Mouse (Mus musculus) MEL (cell line): ENCODE data around the gene Wwc2. TPM values are rescaled to one million over a fixed set of nuclear protein-coding genes. Genes with fewer than 3 reads are reported as not detected.

Source experiments
- DNase-seq: peaks from one replicate; pipeline ENCODE4 v3.0.0; 2011; ENCODE audit warnings: low read depth, low spot score
- H3K27ac ChIP-seq: 2 replicates; pipeline ENCODE4 v1.5.1; 2012; ENCODE audit warnings: low read depth, mild to moderate bottlenecking, control low read depth, low read length, moderate library complexity; ENCODE audit not compliant: control insufficient read depth
- H3K27me3 ChIP-seq, 2 experiments: fragments of 150-350 bp in 1 of 2; sonication (generic) in 1 of 2; 2 replicates each; pipeline ENCODE4 v1.6.1; 2012; ENCODE audit warnings: low read length in 2 of 2, mild to moderate bottlenecking in 2 of 2, improper control_type of control experiment in 1 of 2, moderate library complexity in 1 of 2; ENCODE audit not compliant: insufficient read depth in 2 of 2, control insufficient read depth in 1 of 2
- H3K36me3 ChIP-seq, 2 experiments: 2 replicates each; pipeline ENCODE4 v1.6.1; 2012 to 2014; ENCODE audit warnings: low read length in 2 of 2, improper control_type of control experiment in 1 of 2, inconsistent platforms in 1 of 2, mild to moderate bottlenecking in 1 of 2; ENCODE audit not compliant: insufficient read depth in 2 of 2, control insufficient read depth in 1 of 2
- H3K4me1 ChIP-seq, 2 experiments: fragments of 150-350 bp in 1 of 2; sonication (generic) in 1 of 2; 2 replicates each; pipeline ENCODE4 v1.6.1; 2012; ENCODE audit warnings: low read length in 2 of 2, improper control_type of control experiment in 1 of 2, mild to moderate bottlenecking in 1 of 2; ENCODE audit not compliant: insufficient read depth in 2 of 2, control insufficient read depth in 1 of 2
- H3K4me3 ChIP-seq, 2 experiments: fragments of 150-350 bp in 1 of 2; sonication (generic) in 1 of 2; 2 replicates each; pipeline ENCODE4 v1.5.1; 2012; ENCODE audit warnings: low read depth in 2 of 2, low read length in 2 of 2, mild to moderate bottlenecking in 2 of 2, moderate library complexity in 2 of 2, control low read depth in 1 of 2, improper control_type of control experiment in 1 of 2; ENCODE audit not compliant: control insufficient read depth in 1 of 2, insufficient read depth in 1 of 2
- H3K79me2 ChIP-seq: 2 replicates; pipeline ENCODE4 v1.6.1; 2012; ENCODE audit warnings: mild to moderate bottlenecking, low read length, moderate library complexity; ENCODE audit not compliant: control insufficient read depth, poor library complexity, insufficient read depth
- H3K9ac ChIP-seq: 2 replicates; pipeline ENCODE4 v1.6.1; 2012; ENCODE audit warnings: low read depth, mild to moderate bottlenecking, control low read depth, low read length, moderate library complexity; ENCODE audit not compliant: control insufficient read depth, poor library complexity, severe bottlenecking
- H3K9me3 ChIP-seq: fragments of 150-350 bp; sonication (generic); replicated peaks from 2 replicates; pipeline ENCODE4 v1.6.1; 2012; ENCODE audit warnings: mild to moderate bottlenecking, low read length, improper control_type of control experiment, moderate library complexity; ENCODE audit not compliant: insufficient read depth
- E2F4 ChIP-seq: IDR thresholded peaks from 2 replicates; pipeline ENCODE4 v1.6.1; 2011; ENCODE audit warnings: low read depth, low read length, improper control_type of control experiment, borderline replicate concordance
- EP300 ChIP-seq, 2 experiments: IDR thresholded peaks; 2 replicates each; pipeline ENCODE4 v1.6.1; 2011; ENCODE audit warnings: improper control_type of control experiment in 2 of 2, low read length in 2 of 2, low read depth in 1 of 2, mild to moderate bottlenecking in 1 of 2
- ETS1 ChIP-seq: IDR thresholded peaks from 2 replicates; pipeline ENCODE4 v1.6.1; 2012; ENCODE audit warnings: low read depth, mild to moderate bottlenecking, inconsistent platforms, low read length, improper control_type of control experiment, moderate library complexity
- GABPA ChIP-seq: IDR thresholded peaks from 2 replicates; pipeline ENCODE4 v1.6.1; 2012; ENCODE audit warnings: low read depth, mild to moderate bottlenecking, inconsistent platforms, low read length, improper control_type of control experiment, moderate library complexity
- HCFC1 ChIP-seq: IDR thresholded peaks from 2 replicates; pipeline ENCODE4 v1.6.1; 2012; ENCODE audit warnings: low read depth, mild to moderate bottlenecking, inconsistent platforms, low read length, improper control_type of control experiment, moderate library complexity
- KAT2A ChIP-seq: conservative IDR thresholded peaks from 2 replicates; pipeline ENCODE4 v1.6.1; 2012; ENCODE audit warnings: low read depth, low read length, improper control_type of control experiment, inconsistent platforms
- MAFK ChIP-seq: IDR thresholded peaks from 2 replicates; pipeline ENCODE4 v1.6.1; 2011; ENCODE audit warnings: low read depth, mild to moderate bottlenecking, low read length, improper control_type of control experiment, borderline replicate concordance
- MEF2A ChIP-seq: IDR thresholded peaks from 2 replicates; pipeline ENCODE4 v1.6.1; 2014; ENCODE audit warnings: low read depth, mild to moderate bottlenecking, inconsistent platforms, low read length, improper control_type of control experiment; ENCODE audit not compliant: poor library complexity, insufficient replicate concordance, severe bottlenecking; ENCODE audit errors: extremely low read depth
- MYB ChIP-seq: IDR thresholded peaks from 2 replicates; pipeline ENCODE4 v1.6.1; 2011; ENCODE audit warnings: mild to moderate bottlenecking, low read depth, low read length, improper control_type of control experiment
- NRF1 ChIP-seq: IDR thresholded peaks from 2 replicates; pipeline ENCODE4 v1.6.1; 2014; ENCODE audit warnings: low read depth, mild to moderate bottlenecking, inconsistent platforms, low read length, improper control_type of control experiment, moderate library complexity; ENCODE audit not compliant: poor library complexity, insufficient read depth, severe bottlenecking
- RCOR1 ChIP-seq: IDR thresholded peaks from 2 replicates; pipeline ENCODE4 v1.6.1; 2012; ENCODE audit warnings: low read depth, mild to moderate bottlenecking, inconsistent platforms, low read length, improper control_type of control experiment
- SMC3 ChIP-seq: IDR thresholded peaks from 2 replicates; pipeline ENCODE4 v1.6.1; 2011; ENCODE audit warnings: low read depth, low read length, improper control_type of control experiment
- TCF12 ChIP-seq: IDR thresholded peaks from 2 replicates; pipeline ENCODE4 v1.6.1; 2014; ENCODE audit warnings: low read depth, mild to moderate bottlenecking, inconsistent platforms, low read length, improper control_type of control experiment, moderate library complexity
- polyA plus RNA-seq, 2 experiments: library from polyadenylated mRNA; stranded (reverse) in 1 of 2; unstranded in 1 of 2; fragments of >175 nt in 1 of 2; fragments of >200 nt in 1 of 2; gene quantifications; 2 replicates each; pipeline versions ENCODE4 v1.2.1 to v1.2.4; 2012; ENCODE audit warnings: low replicate concordance in 2 of 2, low read depth in 1 of 2; ENCODE audit not compliant: insufficient read length in 2 of 2, insufficient read depth in 1 of 2, missing spikeins in 1 of 2
- total RNA-seq: library from RNA; depleted of rRNA; stranded (reverse); fragments of 300-350 nt; gene quantifications from 2 replicates; pipeline ENCODE4 v1.2.3, GENCODE M21; 2012

Gene Wwc2
- total and polyA plus RNA-seq, 3 experiments: 7.5 to 14.8 TPM; not detected in 1

GRCm38 (mm10) chr8:47917060-47918035 is 73.4 kb downstream of the Wwc2 start:
- H3K36me3 ChIP-seq: peaks cover 0 to 3% of the 10 kb centered on the region in 2 experiments; a peak in 2 of 4 replicates
- peaks cover 0 to 3% of the 10 kb centered on the region in 2 experiments; a peak in 3 of 4 replicates for H3K4me1 ChIP-seq
- H3K79me2 ChIP-seq: no peaks in the 10 kb centered on the region
- TF ChIP-seq MYB (no peak), NRF1 (no peak), ETS1 (peak; percentile 44; the same call in 1 of the 2 replicates), TCF12 (no peak), KAT2A (no peak), SMC3 (no peak), HCFC1 (no peak), RCOR1 (peak; percentile 47; the same call in 1 of the 2 replicates), E2F4 (no peak), MEF2A (no peak), MAFK (no peak), EP300 (IDR thresholded peaks at IDR 0.05; ENCODE audit: low read depth in 1 of 2, low read length in 2 of 2) (peak; percentile 28 to 77; a peak in 3 of 4 replicates), GABPA (no peak)
- no peak overlapping the region for H3K9ac ChIP-seq
- peak; percentile 79 for DNase-seq
- H3K27ac ChIP-seq: no peak overlapping the region
- H3K4me3 ChIP-seq: no peak overlapping the region
- H3K27me3 ChIP-seq: no peaks in the 10 kb centered on the region
- H3K9me3 ChIP-seq: no peaks in the 10 kb centered on the region

- Histone ChIP-seq H3K27ac (no peak overlapping the region), H3K9me3 (no peaks in the 10 kb centered on the region), H3K9ac (no peak overlapping the region), H3K79me2 (no peaks in the 10 kb centered on the region), H3K27me3 (no peaks in the 10 kb centered on the region), H3K36me3 (peaks cover 0 to 3% of the 10 kb centered on the region in 2 experiments; a peak in 2 of 4 replicates), H3K4me1 (peaks cover 0 to 3% of the 10 kb centered on the region in 2 experiments; a peak in 3 of 4 replicates), H3K4me3 (no peak overlapping the region)
- TF ChIP-seq MEF2A (no peak), EP300 (IDR thresholded peaks at IDR 0.05; ENCODE audit: low read depth in 1 of 2, low read length in 2 of 2) (no peak)
- DNase-seq: no peak
Measured at GRCm38 (mm10) chr8:47915521-47915920, 75.2 kb downstream of the Wwc2 start.
